Mouse (Mus musculus): Measurements from ENCODE around the gene Zc3h12a. TPM values are rescaled to one million over a fixed set of nuclear protein-coding genes. Genes with fewer than 3 reads are reported as not detected.

Gene Zc3h12a
- polyA plus RNA-seq, 1 experiment = 5.3 TPM

- TF ChIP-seq CTCF (conservative IDR thresholded peaks at IDR 0.05; ENCODE audit: insufficient read depth, insufficient read length, low read depth, low read length) (no peak), POLR2A (IDR thresholded peaks at IDR 0.05; ENCODE audit: low read depth, low read length) (no peak)
- no peak for DNase-seq
- Histone ChIP-seq H3K4me1 (ENCODE audit: control insufficient read depth, insufficient read depth, low read length) (no peaks in the 10 kb centered on the region), H3K27ac (ENCODE audit: insufficient read depth, low read depth, low read length) (no peak overlapping the region), H3K27me3 (replicated peaks; ENCODE audit: control insufficient read depth, insufficient read depth, low read length) (no peaks in the 10 kb centered on the region), H3K36me3 (ENCODE audit: control insufficient read depth, insufficient read depth, low read length) (no peaks in the 10 kb centered on the region), H3K4me3 (ENCODE audit: insufficient read depth, low read depth, low read length) (no peak overlapping the region)
- WGBS = 57% methylated on average over 4 of the region's 4 CpGs
These were observed 30.2 kb downstream of the Zc3h12a start for GRCm38 (mm10) chr4:125097412-125097811.

- Histone ChIP-seq H3K4me3 (ENCODE audit: insufficient read depth, low read depth, low read length) (no peak overlapping the region), H3K36me3 (ENCODE audit: control insufficient read depth, insufficient read depth, low read length) (no peaks in the 10 kb centered on the region), H3K27ac (ENCODE audit: insufficient read depth, low read depth, low read length) (no peak overlapping the region), H3K27me3 (replicated peaks; ENCODE audit: control insufficient read depth, insufficient read depth, low read length) (no peaks in the 10 kb centered on the region), H3K4me1 (ENCODE audit: control insufficient read depth, insufficient read depth, low read length) (no peaks in the 10 kb centered on the region)
- TF ChIP-seq CTCF (conservative IDR thresholded peaks at IDR 0.05; ENCODE audit: insufficient read depth, insufficient read length, low read depth, low read length) (no peak), POLR2A (IDR thresholded peaks at IDR 0.05; ENCODE audit: low read depth, low read length) (no peak)
- no peak for DNase-seq
- 88% methylated on average over 5 of the region's 5 CpGs for WGBS
These were observed 31.6 kb downstream of the Zc3h12a start for GRCm38 (mm10) chr4:125096066-125096465.

- H3K27me3 ChIP-seq (replicated peaks; ENCODE audit: control insufficient read depth, insufficient read depth, low read length) = no peaks in the 10 kb centered on the region
- no peaks in the 10 kb centered on the region for H3K4me1 ChIP-seq (ENCODE audit: control insufficient read depth, insufficient read depth, low read length)
- 93% methylated on average over 5 of the region's 5 CpGs for WGBS
- no peak for DNase-seq
- TF ChIP-seq CTCF (conservative IDR thresholded peaks at IDR 0.05; ENCODE audit: insufficient read depth, insufficient read length, low read depth, low read length) = no peak
- TF ChIP-seq POLR2A (IDR thresholded peaks at IDR 0.05; ENCODE audit: low read depth, low read length) = no peak
- no peaks in the 10 kb centered on the region for H3K36me3 ChIP-seq (ENCODE audit: control insufficient read depth, insufficient read depth, low read length)
- H3K27ac ChIP-seq (ENCODE audit: insufficient read depth, low read depth, low read length) = no peak overlapping the region
- no peak overlapping the region for H3K4me3 ChIP-seq (ENCODE audit: insufficient read depth, low read depth, low read length)
These were observed 34.6 kb downstream of the Zc3h12a start for GRCm38 (mm10) chr4:125093031-125093430.

- WGBS = under 1% methylated on average over 45 of the region's 45 CpGs
- no peaks in the 10 kb centered on the region for H3K36me3 ChIP-seq (ENCODE audit: control insufficient read depth, insufficient read depth, low read length)
- H3K4me3 ChIP-seq (ENCODE audit: insufficient read depth, low read depth, low read length) = peak overlapping the region; percentile 77
- peaks cover 6% of the 10 kb centered on the region for H3K4me1 ChIP-seq (ENCODE audit: control insufficient read depth, insufficient read depth, low read length)
- peak; percentile 83 for DNase-seq
- H3K27ac ChIP-seq (ENCODE audit: insufficient read depth, low read depth, low read length) = peak overlapping the region; percentile 96
- TF ChIP-seq CTCF (conservative IDR thresholded peaks at IDR 0.05; ENCODE audit: insufficient read depth, insufficient read length, low read depth, low read length) (no peak), POLR2A (IDR thresholded peaks at IDR 0.05; ENCODE audit: low read depth, low read length) (no peak)
- no peaks in the 10 kb centered on the region for H3K27me3 ChIP-seq (replicated peaks; ENCODE audit: control insufficient read depth, insufficient read depth, low read length)
These were observed 42.2 kb downstream of the Zc3h12a start for GRCm38 (mm10) chr4:125085346-125085841.

- Histone ChIP-seq H3K27ac (ENCODE audit: insufficient read depth, low read depth, low read length) (peak within 1 kb of the TSS; percentile 96), H3K27me3 (replicated peaks; ENCODE audit: control insufficient read depth, insufficient read depth, low read length) (no peaks in the 10 kb centered on the region), H3K4me1 (ENCODE audit: control insufficient read depth, insufficient read depth, low read length) (peaks cover 6% of the 10 kb centered on the region), H3K4me3 (ENCODE audit: insufficient read depth, low read depth, low read length) (peak within 1 kb of the TSS; percentile 77), H3K36me3 (ENCODE audit: control insufficient read depth, insufficient read depth, low read length) (no peaks in the 10 kb centered on the region)
- WGBS = 2% methylated on average over 63 of the region's 63 CpGs
- DNase-seq = peak; percentile 94
- TF ChIP-seq POLR2A (IDR thresholded peaks at IDR 0.05; ENCODE audit: low read depth, low read length) = no peak
- TF ChIP-seq CTCF (conservative IDR thresholded peaks at IDR 0.05; ENCODE audit: insufficient read depth, insufficient read length, low read depth, low read length) = peak; percentile 67
These were observed 43.0 kb downstream of the Zc3h12a start, which contains the start of gene Meaf6 for GRCm38 (mm10) chr4:125084403-125085345. Gene Meaf6 (plus strand): TSS chr4:125085134.

GRCm38 (mm10) chr4:125078698-125079097 is 48.9 kb downstream of the Zc3h12a start:
- H3K4me1 ChIP-seq (ENCODE audit: control insufficient read depth, insufficient read depth, low read length) = no peaks in the 10 kb centered on the region
- no peak for DNase-seq
- H3K4me3 ChIP-seq (ENCODE audit: insufficient read depth, low read depth, low read length) = no peak overlapping the region
- no peaks in the 10 kb centered on the region for H3K27me3 ChIP-seq (replicated peaks; ENCODE audit: control insufficient read depth, insufficient read depth, low read length)
- H3K36me3 ChIP-seq (ENCODE audit: control insufficient read depth, insufficient read depth, low read length) = no peaks in the 10 kb centered on the region
- TF ChIP-seq POLR2A (IDR thresholded peaks at IDR 0.05; ENCODE audit: low read depth, low read length) (no peak), CTCF (conservative IDR thresholded peaks at IDR 0.05; ENCODE audit: insufficient read depth, insufficient read length, low read depth, low read length) (no peak)
- no peak overlapping the region for H3K27ac ChIP-seq (ENCODE audit: insufficient read depth, low read depth, low read length)
- WGBS = 92% methylated on average over 2 of the region's 2 CpGs

- DNase-seq = peak; percentile 36
These were observed 49.9 kb downstream of the Zc3h12a start for GRCm38 (mm10) chr4:125077700-125078099.

More at GRCm38 (mm10) chr4:125077700-125078099, 49.9 kb downstream of the Zc3h12a start:
- H3K4me1 ChIP-seq (ENCODE audit: control insufficient read depth, insufficient read depth, low read length) = no peaks in the 10 kb centered on the region
- no peak overlapping the region for H3K4me3 ChIP-seq (ENCODE audit: insufficient read depth, low read depth, low read length)
- TF ChIP-seq POLR2A (IDR thresholded peaks at IDR 0.05; ENCODE audit: low read depth, low read length) (no peak), CTCF (conservative IDR thresholded peaks at IDR 0.05; ENCODE audit: insufficient read depth, insufficient read length, low read depth, low read length) (no peak)
- H3K27ac ChIP-seq (ENCODE audit: insufficient read depth, low read depth, low read length) = no peak overlapping the region
- H3K27me3 ChIP-seq (replicated peaks; ENCODE audit: control insufficient read depth, insufficient read depth, low read length) = no peaks in the 10 kb centered on the region
- WGBS = 79% methylated on average over 2 of the region's 2 CpGs
- no peaks in the 10 kb centered on the region for H3K36me3 ChIP-seq (ENCODE audit: control insufficient read depth, insufficient read depth, low read length)

Other genes starting within 250 kb of the Zc3h12a start
- 0.01 TPM in 1 of 2 replicates, not detected in the other for gene Epha10, start 246.9 kb downstream of the Zc3h12a start, polyA plus RNA-seq (2012; rRNA removed)
- 7.7 and 8.1 TPM in 2 replicates for gene 9930104L06Rik, start 190.8 kb downstream of the Zc3h12a start, polyA plus RNA-seq (2012; rRNA removed)
- 1.4 and 1.5 TPM in 2 replicates for gene Cdca8, start 188.5 kb downstream of the Zc3h12a start, polyA plus RNA-seq (2012; rRNA removed)
- 2.0 and 2.5 TPM in 2 replicates for gene Rspo1, start 141.4 kb downstream of the Zc3h12a start, polyA plus RNA-seq (2012; rRNA removed)
- gene Gnl2, start 111.3 kb downstream of the Zc3h12a start, polyA plus RNA-seq (2012; rRNA removed) = 14.3 TPM in 2 replicates
- 0.44 and 0.48 TPM in 2 replicates for gene Dnali1, start 62.1 kb downstream of the Zc3h12a start, polyA plus RNA-seq (2012; rRNA removed)
- gene Snip1, start 61.2 kb downstream of the Zc3h12a start, polyA plus RNA-seq (2012; rRNA removed) = 7.3 and 8.3 TPM in 2 replicates
- gene Meaf6, start 42.7 kb downstream of the Zc3h12a start, polyA plus RNA-seq (2012; rRNA removed) = 10.8 and 17.5 TPM in 2 replicates

All from kidney, adult 2 months (tissue).